Mouse (Mus musculus): ENCODE measurements at regions not wholly inside any gene's neighbourhood (a gene's known extent, or its start where the extent isn't known, plus 50 kb on each side); places are given as distances from the start of the nearest gene placed in this dataset.

- no peak for DNase-seq
Measured at GRCm38 (mm10) chr4:124149771-124150451, 232.1 kb upstream of the 4930535I16Rik start.

GRCm38 (mm10) chr4:124149037-124149436 lies 231.2 kb upstream of the 4930535I16Rik start:
- no peak for DNase-seq

- no peak for DNase-seq
Measured at GRCm38 (mm10) chr4:124147276-124147675, 229.5 kb upstream of the 4930535I16Rik start.

- no peak for DNase-seq
Measured at GRCm38 (mm10) chr4:124146135-124146534, 228.3 kb upstream of the 4930535I16Rik start.

GRCm38 (mm10) chr4:124143630-124144029 lies 225.8 kb upstream of the 4930535I16Rik start:
- no peak for DNase-seq

GRCm38 (mm10) chr4:124143226-124143625 lies 225.4 kb upstream of the 4930535I16Rik start:
- no peak for DNase-seq

- peak; percentile 64 to 65 for DNase-seq
Measured at GRCm38 (mm10) chr4:124142083-124142482, 224.3 kb upstream of the 4930535I16Rik start.

GRCm38 (mm10) chr4:124135165-124135470 lies 217.3 kb upstream of the 4930535I16Rik start:
- no peak for DNase-seq

- DNase-seq, result no peak
Measured at GRCm38 (mm10) chr4:124134341-124135164, 216.7 kb upstream of the 4930535I16Rik start.

- DNase-seq, result peak; percentile 23
Measured at GRCm38 (mm10) chr4:124130946-124131345, 213.1 kb upstream of the 4930535I16Rik start.

GRCm38 (mm10) chr4:124126258-124126657 lies 208.4 kb upstream of the 4930535I16Rik start:
- DNase-seq, result no peak

- no peak for DNase-seq
Measured at GRCm38 (mm10) chr4:124120334-124120733, 202.5 kb upstream of the 4930535I16Rik start.

- no peak for DNase-seq
Measured at GRCm38 (mm10) chr4:124113856-124114345, 196.1 kb upstream of the 4930535I16Rik start.

- DNase-seq, result peak; percentile 3 to 19
Measured at GRCm38 (mm10) chr4:124110705-124111104, 192.9 kb upstream of the 4930535I16Rik start.

- DNase-seq, result no peak
Measured at GRCm38 (mm10) chr4:124109371-124109770, 191.5 kb upstream of the 4930535I16Rik start.

GRCm38 (mm10) chr4:124102684-124103083 lies 184.9 kb upstream of the 4930535I16Rik start:
- peak; percentile 37 to 39 for DNase-seq

GRCm38 (mm10) chr4:124086801-124087200 lies 169.0 kb upstream of the 4930535I16Rik start:
- DNase-seq, result no peak

- no peak for DNase-seq
Measured at GRCm38 (mm10) chr4:124086254-124086653, 168.4 kb upstream of the 4930535I16Rik start.

- no peak for DNase-seq
Measured at GRCm38 (mm10) chr4:124079603-124080002, 161.8 kb upstream of the 4930535I16Rik start.

- DNase-seq, result no peak
Measured at GRCm38 (mm10) chr4:124075551-124075950, 157.7 kb upstream of the 4930535I16Rik start.

GRCm38 (mm10) chr4:124073646-124074045 lies 155.8 kb upstream of the 4930535I16Rik start:
- no peak for DNase-seq

GRCm38 (mm10) chr4:124064601-124065000 lies 146.8 kb upstream of the 4930535I16Rik start:
- DNase-seq, result no peak

- DNase-seq, result no peak
Measured at GRCm38 (mm10) chr4:124063269-124064100, 145.7 kb upstream of the 4930535I16Rik start.
